Mouse (Mus musculus): ENCODE measurements at regions not wholly inside any gene's neighbourhood (a gene's known extent, or its start where the extent isn't known, plus 50 kb on each side); places are given as distances from the start of the nearest gene placed in this dataset.

DNA sequence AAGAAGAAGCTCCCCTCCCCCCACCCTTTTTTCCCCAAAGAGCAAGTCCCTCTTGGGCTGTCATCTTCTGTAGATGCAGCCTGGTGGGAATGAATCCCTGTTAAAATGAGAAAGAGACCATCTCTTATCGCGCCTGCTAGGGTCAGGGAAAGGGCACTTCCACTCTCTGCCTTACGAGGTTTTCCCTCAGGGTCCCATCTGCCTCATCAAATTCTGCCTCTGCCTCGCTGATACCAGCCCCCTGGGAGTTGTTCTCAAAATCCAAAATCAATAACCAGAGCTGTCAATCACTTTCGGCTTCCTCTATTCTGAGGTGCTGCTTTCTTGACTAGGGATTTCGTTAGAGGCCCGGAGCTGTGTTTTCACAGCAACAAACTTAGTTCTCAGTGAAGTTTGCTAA is 255.7 kb downstream of the Stim2 start:
- DNase-seq (ENCODE audit: low read depth, low spot score) = no peak

DNA sequence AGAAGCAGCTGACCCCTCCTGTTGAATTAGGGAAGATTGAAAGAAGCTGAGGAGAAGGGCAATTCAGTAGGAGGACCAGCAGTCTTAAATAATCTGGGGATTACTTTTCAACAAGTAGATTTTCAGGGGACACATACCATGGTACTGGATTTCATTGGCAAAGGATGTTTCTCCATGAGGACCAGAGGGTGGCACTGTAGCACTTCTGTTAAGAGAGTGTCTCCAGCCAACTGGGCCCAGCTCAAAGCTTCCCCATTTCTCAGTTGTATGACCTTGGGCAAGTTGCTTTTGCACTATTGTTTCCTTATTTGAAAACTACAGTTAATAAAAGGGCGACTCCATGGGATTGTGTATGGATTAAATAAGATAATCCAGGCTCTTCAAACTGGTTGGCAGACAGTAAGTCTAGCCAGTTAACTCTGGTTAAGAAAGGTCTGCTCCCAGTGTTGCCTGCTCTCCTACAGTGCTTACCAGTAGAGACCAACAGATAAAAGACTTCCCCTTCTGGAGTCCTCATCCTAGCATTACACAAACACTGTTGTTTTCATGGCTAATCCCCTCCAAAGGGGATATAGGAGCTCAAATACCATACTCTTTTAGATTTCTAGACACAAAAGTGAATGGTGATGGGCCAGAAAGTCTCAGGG is 259.9 kb downstream of the Stim2 start:
- peak; percentile 23 for DNase-seq (ENCODE audit: low read depth, low spot score)

DNA sequence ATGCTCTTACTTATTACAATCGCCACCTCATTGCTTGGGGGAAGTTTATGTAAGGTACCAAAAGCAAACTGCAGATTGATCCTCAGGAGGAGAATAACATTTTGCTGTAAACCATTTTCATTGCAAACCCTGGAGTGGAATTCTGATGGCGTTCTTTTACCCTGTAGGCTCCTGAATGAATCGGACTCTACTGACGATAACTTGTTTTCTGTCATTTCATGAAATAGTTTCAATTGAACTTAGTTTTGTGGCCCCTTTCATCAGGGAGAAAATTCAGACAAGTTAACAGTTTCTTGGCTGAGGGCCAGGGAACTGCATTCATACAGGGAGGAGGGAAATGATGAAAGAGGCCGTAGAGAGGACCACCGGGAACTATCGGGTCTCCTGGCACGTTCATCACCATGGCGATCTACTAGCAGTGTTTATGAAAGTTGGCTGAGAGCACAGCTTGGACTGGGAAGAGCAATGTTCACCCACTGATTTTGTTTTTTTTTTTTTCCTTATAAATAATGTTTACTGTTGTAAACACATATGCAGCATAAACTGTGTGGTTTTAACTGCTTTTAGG is 266.7 kb downstream of the Stim2 start:
- no peak for DNase-seq (ENCODE audit: low read depth, low spot score)

DNA sequence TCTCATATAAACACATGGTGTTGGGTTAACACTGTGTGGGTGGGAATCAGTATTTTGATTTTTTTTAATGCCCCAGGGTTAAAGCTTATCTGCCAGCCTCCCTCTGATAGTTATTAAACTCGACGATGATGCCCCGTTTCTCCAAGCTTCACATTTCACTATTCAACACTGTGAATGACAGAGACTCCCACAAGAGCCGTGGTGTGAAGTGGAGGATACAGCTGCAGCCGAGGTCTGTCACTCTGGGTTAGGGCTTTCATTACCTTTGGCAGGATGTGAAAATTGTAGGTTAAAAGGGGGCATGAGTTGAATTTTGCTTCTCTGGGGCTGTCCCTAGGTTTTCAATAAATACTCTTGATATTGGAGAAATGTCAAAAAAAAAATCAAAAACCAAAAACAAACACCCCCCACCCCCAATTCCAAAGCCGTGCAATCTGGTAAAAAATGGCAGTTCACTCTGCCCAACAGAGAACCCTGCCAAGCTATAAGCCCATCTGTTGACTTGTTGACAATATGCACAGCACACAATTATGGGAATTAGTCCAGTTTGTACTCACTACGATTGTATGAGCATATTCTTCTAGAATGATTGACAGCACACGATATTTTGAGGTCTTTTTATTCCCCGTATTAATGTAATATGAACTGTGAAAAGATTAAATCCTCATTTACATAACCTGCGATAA is 269.7 kb downstream of the Stim2 start:
- DNase-seq (ENCODE audit: low read depth, low spot score) = no peak

DNA sequence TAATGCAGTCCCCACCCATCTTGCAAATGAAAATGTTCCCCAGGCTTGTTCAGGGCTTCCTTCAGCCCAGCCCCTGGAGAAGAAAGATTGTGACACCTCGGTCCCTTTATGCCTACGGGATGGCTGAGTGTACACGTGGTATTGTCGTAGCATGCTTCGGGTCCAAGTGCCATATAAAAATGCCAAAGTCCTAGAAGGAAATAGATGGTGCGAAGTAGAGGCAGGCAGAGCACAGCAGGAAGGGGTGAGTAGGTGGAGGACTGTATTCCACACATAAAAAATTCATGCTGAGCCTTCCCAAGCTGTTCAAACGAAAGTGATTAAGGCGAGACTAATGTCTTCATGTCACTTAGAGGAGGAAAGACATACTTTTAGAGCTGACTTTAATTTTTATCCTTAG is 281.1 kb downstream of the Stim2 start:
- no peak for DNase-seq (ENCODE audit: low read depth, low spot score)

GRCm38 (mm10) chr5:54280670-54281069 is 282.4 kb downstream of the Stim2 start:
- DNase-seq (ENCODE audit: low read depth, low spot score) = peak; percentile 38

DNA sequence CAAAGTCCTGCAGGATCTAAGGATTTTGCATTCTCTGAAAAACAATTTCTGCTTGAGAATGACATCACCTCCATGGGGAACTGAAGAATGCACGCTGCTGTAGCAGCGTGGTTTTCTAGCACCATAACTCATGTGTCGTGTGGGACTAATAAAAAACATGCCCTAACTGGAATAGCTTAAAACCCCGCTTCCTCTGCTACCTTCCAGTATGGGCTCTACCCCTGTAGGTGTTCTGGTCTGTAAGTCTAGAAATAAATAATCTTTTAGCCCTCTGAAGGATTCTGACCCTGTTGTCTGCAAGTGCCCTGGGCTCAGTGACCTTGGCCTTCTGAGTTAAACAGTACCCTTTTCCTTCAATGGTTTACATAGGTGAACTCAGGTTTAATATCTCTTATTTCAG is 282.8 kb downstream of the Stim2 start:
- no peak for DNase-seq (ENCODE audit: low read depth, low spot score)

GRCm38 (mm10) chr5:54290372-54291080 is 292.2 kb downstream of the Stim2 start:
- no peak for DNase-seq (ENCODE audit: low read depth, low spot score)

GRCm38 (mm10) chr5:54291940-54292339 is 293.6 kb downstream of the Stim2 start:
- no peak for DNase-seq (ENCODE audit: low read depth, low spot score)

DNA sequence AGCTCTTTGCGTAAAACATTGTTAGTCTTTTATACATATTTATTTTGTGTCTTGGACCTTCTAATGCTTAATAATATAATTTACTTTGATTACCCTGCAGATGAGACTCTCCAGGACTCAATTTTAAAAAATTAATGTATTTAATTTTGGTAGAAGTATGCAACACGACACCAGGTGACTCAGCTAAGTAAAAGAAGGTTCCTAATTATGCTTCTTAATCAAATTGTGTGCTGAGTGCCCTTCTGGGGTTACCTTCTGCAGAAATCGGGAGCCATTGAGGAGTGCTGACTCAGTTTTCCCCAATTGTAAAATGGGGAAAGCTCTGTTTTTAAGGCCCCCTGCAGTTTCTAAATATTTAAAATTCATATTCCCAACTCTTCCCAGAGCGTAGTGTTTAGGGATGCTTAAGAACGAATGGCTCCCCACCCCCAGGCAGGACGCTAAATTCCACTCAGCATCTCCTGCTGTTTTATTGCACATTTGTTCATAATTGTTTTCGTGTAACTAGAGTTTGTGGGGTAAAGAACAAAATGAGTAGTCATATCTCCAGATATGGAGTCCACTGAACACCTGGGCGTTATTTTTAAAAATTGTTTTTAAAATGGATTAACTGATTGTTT is 315.5 kb downstream of the Stim2 start:
- no peak for DNase-seq (ENCODE audit: low read depth, low spot score)

DNA sequence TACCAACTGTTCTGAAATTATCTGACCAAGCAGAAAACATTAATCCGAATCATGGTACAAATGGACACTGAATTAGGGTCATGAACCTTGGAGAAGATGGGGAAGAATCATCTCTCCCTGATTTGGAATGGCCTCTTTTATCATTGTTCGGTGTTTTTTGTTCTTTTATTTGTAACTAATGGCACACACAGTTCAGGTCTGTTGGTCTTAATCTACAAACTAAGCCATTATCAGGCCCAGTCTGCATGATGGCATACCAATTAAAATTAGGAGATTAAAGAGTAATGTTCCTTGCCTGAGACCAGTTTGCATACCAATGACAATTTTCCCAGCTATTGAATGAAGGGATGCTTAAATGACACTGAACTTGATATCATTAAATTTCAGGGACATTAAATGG is 332.1 kb downstream of the Stim2 start:
- no peak for DNase-seq (ENCODE audit: low read depth, low spot score)

DNA sequence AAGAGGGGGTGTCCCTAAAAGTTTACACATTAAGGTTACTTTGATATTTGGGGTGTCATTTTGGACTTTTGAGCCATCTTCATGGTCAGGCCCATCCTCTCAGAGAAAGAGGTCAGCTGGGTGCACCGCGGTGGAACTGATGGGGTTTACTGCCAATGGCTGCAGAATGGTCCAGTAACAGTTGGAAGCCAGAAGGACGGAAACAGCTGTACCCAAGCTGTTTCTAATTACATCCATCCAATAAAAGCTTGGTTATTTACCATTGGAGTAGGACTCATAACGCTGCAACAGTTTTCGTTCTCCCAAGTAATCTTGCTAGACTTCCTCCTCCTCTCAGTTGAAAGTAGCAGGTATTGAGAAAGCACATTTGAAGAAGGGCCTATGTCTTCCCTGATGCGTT is 344.7 kb downstream of the Stim2 start:
- DNase-seq (ENCODE audit: low read depth, low spot score) = no peak

GRCm38 (mm10) chr5:54343432-54343831 is 345.1 kb downstream of the Stim2 start:
- no peak for DNase-seq (ENCODE audit: low read depth, low spot score)

DNA sequence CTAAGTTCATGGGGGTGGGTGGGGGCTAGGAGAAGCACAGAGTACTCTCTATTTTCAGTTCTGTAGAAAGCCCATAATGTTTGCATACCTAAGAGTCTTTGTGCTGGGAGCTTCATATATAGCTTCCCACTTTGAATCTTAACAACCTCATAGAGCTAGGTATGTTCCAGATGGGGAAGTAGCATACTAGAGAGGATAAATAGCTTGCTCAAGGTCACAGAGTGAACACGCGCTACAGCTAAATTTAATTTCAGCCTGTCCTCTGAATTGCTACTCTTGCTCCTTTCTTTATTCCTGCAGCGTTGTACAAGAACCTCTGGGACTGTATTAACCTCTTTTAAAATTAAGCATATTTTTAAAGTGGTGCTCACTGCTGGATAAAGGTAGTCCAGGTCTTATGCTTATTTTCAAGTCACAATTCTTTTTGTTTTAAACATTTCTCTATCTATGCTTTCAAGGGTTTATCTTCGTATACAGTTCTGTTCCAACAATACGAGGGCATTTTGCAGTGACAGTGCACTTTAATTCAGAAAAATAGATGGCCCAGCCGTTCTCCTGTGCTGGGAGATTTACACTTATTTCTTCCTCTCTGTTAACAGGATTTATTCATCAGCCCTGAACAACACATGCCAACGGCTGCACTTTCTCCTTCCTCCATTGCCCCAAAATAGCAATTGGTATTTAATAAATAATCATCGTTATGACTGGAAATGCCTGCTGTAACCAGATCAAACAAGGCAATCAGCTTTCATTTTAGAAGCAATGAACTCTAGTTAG is 350.7 kb downstream of the Stim2 start:
- DNase-seq (ENCODE audit: low read depth, low spot score) = no peak

DNA sequence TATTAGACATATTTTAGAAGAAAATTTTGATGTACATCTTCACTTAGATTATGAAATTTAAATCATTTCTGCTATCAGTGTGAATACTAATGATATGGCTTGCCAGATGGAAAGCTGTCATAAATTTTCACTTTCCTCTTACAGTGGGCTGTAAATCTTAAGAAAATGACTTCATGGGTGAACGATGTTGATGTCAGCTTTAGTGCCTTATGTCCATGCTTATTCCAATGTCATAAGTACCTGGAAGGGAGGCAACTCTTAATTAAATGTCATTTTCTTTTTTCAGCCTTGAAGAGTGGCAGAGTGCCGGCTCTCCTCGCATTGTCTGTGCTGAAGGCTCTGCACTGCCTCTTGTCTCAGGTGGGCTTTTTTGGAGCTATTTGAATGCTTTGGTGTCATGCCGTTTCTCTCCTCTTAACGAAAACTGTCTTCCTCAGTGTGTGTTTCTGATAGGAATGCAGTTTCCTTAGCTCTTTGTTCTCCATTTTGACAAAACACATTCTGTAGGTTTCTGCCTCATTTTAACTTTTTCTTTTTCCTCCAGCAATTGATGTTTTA is 351.6 kb downstream of the Stim2 start:
- no peak for DNase-seq (ENCODE audit: low read depth, low spot score)

DNA sequence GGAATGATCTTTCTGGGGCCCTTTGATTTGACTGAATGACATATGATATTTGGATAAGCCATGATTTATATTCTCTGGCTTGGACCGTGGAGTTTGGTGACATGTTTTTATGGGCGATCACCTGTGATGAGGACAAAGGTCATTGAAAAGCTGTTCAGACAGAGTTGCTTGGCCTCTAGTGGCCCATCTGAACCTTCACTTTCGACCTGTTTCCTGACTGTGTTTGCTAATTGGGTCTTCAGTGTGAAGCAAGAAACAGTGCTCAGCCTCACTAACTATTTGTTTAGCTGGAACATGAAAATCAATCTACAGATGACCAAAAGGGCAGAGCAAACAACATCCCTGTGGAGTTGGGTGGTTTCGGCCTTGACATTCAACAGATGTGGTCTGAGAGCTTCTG is 357.8 kb downstream of the Stim2 start:
- DNase-seq (ENCODE audit: low read depth, low spot score) = no peak

GRCm38 (mm10) chr5:54357501-54357900 is 359.2 kb downstream of the Stim2 start:
- no peak for DNase-seq (ENCODE audit: low read depth, low spot score)

GRCm38 (mm10) chr5:54358221-54358620 is 359.9 kb downstream of the Stim2 start:
- DNase-seq (ENCODE audit: low read depth, low spot score) = no peak
